In genomic region chr2:117913846-117914245, GRCm38 (mm10) we compare ENCODE assay signal across 14 mouse cellular contexts.
A peak's percentile ranks its signal among the peaks of the same experiment; 100 is the strongest.
DNase-seq lines count a peak whose midpoint lies in the region; ATAC-seq and TF ChIP-seq lines count a peak whose summit lies in the region.
"Had no signal": no experiment of that assay in that cellular context is flagged by ENCODE, and none has a peak within 500 bp of the region (broad histone marks: within the 10 kb centered on the region; RNA-seq: fewer than 3 reads in every experiment).

No protein-coding gene starts in this region.

- TF ChIP-seq CTCF in layer of hippocampus, adult 2 months (conservative IDR thresholded peaks at IDR 0.05), result peak; percentile 43

- no peak overlapping the region for H3K9ac ChIP-seq in hindbrain, embryonic 13.5 days
- H3K9ac ChIP-seq: embryonic facial prominence, embryonic 13.5 days; heart, embryonic 15.5 days; limb, embryonic 13.5 days; midbrain, embryonic 12.5 days had no signal

- H3K4me2 ChIP-seq in hindbrain, embryonic 13.5 days, result no peak overlapping the region
- H3K4me2 ChIP-seq: embryonic facial prominence, embryonic 13.5 days; heart, embryonic 15.5 days; limb, embryonic 13.5 days; midbrain, embryonic 12.5 days had no signal

- 25% methylated on average over 4 of the region's 4 CpGs for WGBS in macrophage (ENCODE audit: missing documents)
- WGBS in hindbrain, embryonic 13.5 days, result 99% methylated on average over 4 of the region's 4 CpGs

- no peaks in the 10 kb centered on the region for H3K27me3 ChIP-seq in hindbrain, embryonic 13.5 days
- H3K27me3 ChIP-seq: embryonic facial prominence, embryonic 13.5 days; heart, embryonic 15.5 days; limb, embryonic 13.5 days; midbrain, embryonic 12.5 days had no signal

- no peak overlapping the region for H3K4me3 ChIP-seq in layer of hippocampus, adult 2 months
- H3K4me3 ChIP-seq in macrophage (ENCODE audit: inconsistent target), result no peak overlapping the region
- no peak overlapping the region for H3K4me3 ChIP-seq in hindbrain, embryonic 13.5 days
- H3K4me3 ChIP-seq: embryonic facial prominence, embryonic 13.5 days; heart, embryonic 15.5 days; limb, embryonic 13.5 days; midbrain, embryonic 12.5 days had no signal

- H3K36me3 ChIP-seq in macrophage (ENCODE audit: inconsistent target), result no peaks in the 10 kb centered on the region
- H3K36me3 ChIP-seq in hindbrain, embryonic 13.5 days, result no peaks in the 10 kb centered on the region
- H3K36me3 ChIP-seq: embryonic facial prominence, embryonic 13.5 days; heart, embryonic 15.5 days; limb, embryonic 13.5 days; midbrain, embryonic 12.5 days had no signal

- no peak for DNase-seq in layer of hippocampus, adult 2 months (ENCODE audit: low spot score in 2 of 2)
- no peak for DNase-seq in layer of hippocampus, postnatal 10 days (ENCODE audit: low spot score in 2 of 2)
- peak; percentile 23 for DNase-seq in A20 (ENCODE audit: low read depth, low spot score)
- DNase-seq in T-cell, adult 2 months (ENCODE audit: low spot score), result peak; percentile 10
- DNase-seq in urinary bladder, adult 2 months (ENCODE audit: low spot score), result no peak
- no peak for DNase-seq in frontal cortex, postnatal 25 days (ENCODE audit: low spot score in 2 of 2)
- DNase-seq: cerebellum, adult 18-20 months had no signal

- ATAC-seq in hindbrain, embryonic 13.5 days (ENCODE audit: low FRiP score), result no peak
- ATAC-seq: inflammation-experienced regulatory T-cells, adult 6 months had no signal

- H3K27ac ChIP-seq in layer of hippocampus, adult 2 months, result no peak overlapping the region
- H3K27ac ChIP-seq in macrophage, result peak overlapping the region; percentile 12; the same call in 1 of the 2 replicates
- no peak overlapping the region for H3K27ac ChIP-seq in hindbrain, embryonic 13.5 days
- H3K27ac ChIP-seq: embryonic facial prominence, embryonic 13.5 days; heart, embryonic 15.5 days; limb, embryonic 13.5 days; midbrain, embryonic 12.5 days had no signal

- H3K79me2 ChIP-seq in macrophage (ENCODE audit: inconsistent target), result no peaks in the 10 kb centered on the region

- H3K9me3 ChIP-seq in hindbrain, embryonic 13.5 days, result no peaks in the 10 kb centered on the region
- H3K9me3 ChIP-seq: embryonic facial prominence, embryonic 13.5 days; heart, embryonic 15.5 days; limb, embryonic 13.5 days; midbrain, embryonic 12.5 days had no signal

- H3K4me1 ChIP-seq in hindbrain, embryonic 13.5 days (replicated peaks), result no peaks in the 10 kb centered on the region
- H3K4me1 ChIP-seq: embryonic facial prominence, embryonic 13.5 days; heart, embryonic 15.5 days; limb, embryonic 13.5 days; midbrain, embryonic 12.5 days had no signal

Comparison
In these comparisons a context has a peak if more than half of its experiments do, and no peak if none do; other contexts are left out.
1. DNase-seq: peak in A20 (single experiment) and T-cell, adult 2 months (single experiment); none in layer of hippocampus, adult 2 months (0 of 2), layer of hippocampus, postnatal 10 days (0 of 2), urinary bladder, adult 2 months (single experiment) and frontal cortex, postnatal 25 days (0 of 2).